Mouse (Mus musculus): ENCODE results near the gene Unc13d.

The Unc13d gene

GRCm38 (mm10) chr11:116077446-116078204 lies at the start of gene Unc13d:
TSS of gene Unc13d (minus strand) at chr11:116077961.
- 62% methylated on average over 22 of the region's 22 CpGs for WGBS

DNA sequence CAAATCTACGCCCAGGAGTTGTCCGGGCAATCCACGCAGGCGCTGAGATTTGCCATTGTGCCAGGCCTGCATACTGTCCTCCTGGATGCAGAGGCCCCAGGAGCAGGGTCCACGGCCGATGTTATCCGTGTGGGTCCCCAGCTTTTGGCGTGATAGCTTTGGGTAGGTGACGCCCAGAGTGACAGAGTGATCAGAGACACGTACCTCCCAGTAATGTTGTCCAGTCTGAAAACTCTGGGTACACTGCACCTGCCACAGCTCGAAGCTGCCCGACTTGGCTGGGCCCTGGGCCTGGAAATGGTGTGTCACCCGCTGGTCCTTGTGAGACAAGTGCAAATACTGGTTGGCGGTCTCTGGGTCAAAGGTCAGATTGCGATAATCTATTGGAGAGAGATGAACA lies 48.5 kb upstream of the Unc13d start:
- 96% methylated on average over 15 of the region's 15 CpGs for WGBS

GRCm38 (mm10) chr11:116121731-116122245 lies 44.0 kb upstream of the Unc13d start:
- WGBS: 79% methylated on average over 8 of the region's 8 CpGs

GRCm38 (mm10) chr11:116117241-116117640 lies 39.5 kb upstream of the Unc13d start:
- WGBS: 86% methylated on average over 12 of the region's 12 CpGs

DNA sequence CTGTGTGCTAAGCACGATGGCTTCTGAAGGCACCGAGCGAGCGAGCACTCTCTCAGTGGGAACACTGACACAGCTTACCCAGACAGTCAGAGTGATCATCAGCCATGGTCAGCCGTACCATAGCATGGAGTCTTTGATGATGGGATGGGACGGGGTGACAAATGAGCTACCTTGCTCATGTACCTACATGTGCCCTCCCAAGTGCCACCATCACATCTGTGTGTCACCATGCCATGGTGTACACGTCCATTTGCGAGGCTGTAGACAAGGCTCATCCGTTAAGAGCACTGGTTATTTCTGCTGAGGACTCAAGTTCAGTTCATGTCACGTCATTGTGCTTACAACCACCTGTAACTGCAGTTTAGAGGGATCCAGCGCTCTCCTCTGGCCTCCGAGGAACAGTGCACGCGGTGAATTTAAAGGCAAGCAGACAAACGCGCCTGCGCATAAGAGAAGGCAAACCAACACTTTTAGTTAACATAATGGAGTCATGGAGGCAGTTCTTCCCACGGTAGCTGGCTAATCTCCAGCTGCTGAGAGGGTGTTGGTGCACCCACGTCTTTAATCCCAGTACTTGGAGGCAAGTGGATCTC lies 33.9 kb upstream of the Unc13d start:
- WGBS: 84% methylated on average over 19 of the region's 19 CpGs

- WGBS: 84% methylated on average over 4 of the region's 4 CpGs
These were observed 33.3 kb upstream of the Unc13d start for GRCm38 (mm10) chr11:116111067-116111466.

- WGBS: 41% methylated on average over 10 of the region's 10 CpGs
These were observed 32.8 kb upstream of the Unc13d start for GRCm38 (mm10) chr11:116110540-116110939.

DNA sequence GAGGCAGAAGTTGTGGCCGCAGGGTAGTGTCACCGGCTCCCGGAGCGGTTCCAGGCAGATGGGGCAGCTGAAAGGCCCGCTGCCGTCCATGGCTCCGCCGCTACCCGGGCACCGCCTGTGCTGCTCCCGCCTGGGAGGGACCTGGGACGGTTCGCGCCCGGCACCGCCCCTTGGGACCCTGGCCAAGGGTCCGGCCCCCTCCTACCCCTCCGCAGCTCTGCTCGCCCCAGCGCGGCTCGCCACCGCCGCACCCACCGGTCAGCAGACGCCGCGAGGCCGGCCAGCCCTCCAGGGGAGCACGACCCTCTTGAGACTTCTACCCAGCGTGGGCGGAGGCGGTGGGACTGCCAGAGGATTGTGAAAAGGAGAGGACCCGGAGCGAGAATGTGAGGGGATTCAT lies 32.4 kb upstream of the Unc13d start:
- WGBS: 2% methylated on average over 35 of the region's 35 CpGs

DNA sequence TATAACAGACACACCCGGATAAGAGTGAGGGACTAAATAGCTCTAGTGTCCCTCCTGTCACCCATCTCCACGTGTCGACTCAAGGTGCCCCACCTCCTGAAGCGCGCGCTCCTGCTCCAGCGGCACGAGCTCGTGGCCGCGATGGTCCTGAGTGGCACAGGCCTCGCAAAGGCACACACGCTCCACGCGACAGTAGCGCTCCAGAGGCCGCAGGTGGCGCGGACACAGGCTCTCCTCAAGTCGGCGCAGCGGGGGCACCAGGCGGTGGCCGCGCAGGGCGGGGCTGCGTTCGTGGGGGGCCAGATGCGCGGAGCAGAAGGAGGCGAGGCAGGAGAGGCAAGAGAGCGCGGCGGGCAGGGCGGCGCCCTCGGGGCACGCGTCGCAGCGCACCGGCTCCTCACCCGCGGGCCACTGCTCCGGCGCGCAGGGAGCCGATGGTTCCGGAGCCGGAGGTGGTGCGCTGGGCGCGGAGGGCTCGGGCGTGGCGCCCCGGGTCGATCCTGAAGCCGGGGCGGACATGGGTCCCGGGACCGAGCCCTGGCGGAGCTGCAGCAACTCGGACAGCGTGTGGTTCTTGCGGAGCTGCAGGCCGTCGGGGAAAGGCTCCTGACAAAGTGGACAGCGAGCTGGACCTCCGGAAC lies 31.8 kb upstream of the Unc13d start:
- WGBS: 2% methylated on average over 65 of the region's 70 CpGs

- 9% methylated on average over 23 of the region's 23 CpGs for WGBS
These were observed 30.8 kb upstream of the Unc13d start for GRCm38 (mm10) chr11:116108464-116109137.

DNA sequence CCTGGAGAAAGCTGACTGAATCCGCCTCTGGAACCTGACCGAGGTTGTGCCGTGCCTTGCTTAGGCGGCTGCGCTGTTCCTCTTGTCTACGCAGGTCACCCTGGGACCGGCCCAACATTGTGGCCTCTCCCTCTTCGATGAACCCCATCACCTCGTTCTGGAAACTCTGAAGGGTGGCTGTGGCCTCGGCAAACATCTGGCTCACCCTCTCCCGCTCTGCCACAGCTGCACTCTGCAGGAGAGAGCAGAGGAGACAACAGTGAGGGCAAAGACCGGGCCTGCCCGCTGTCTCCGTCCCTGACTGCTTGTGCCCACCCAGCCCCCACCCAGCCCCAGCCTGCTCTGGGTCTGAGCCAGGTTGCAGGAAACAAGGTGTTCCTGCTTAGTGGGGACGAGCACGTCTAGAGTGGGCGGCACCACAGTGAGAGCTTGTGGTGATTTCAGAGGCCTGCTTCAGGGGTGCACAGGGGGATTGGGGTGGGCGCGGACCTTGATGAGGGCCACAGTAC lies 30.1 kb upstream of the Unc13d start:
- 38% methylated on average over 19 of the region's 19 CpGs for WGBS

- WGBS: 33% methylated on average over 14 of the region's 14 CpGs
These were observed 29.4 kb upstream of the Unc13d start for GRCm38 (mm10) chr11:116106963-116107776.

- WGBS: 57% methylated on average over 32 of the region's 32 CpGs
These were observed 28.6 kb upstream of the Unc13d start for GRCm38 (mm10) chr11:116106154-116106962.

DNA sequence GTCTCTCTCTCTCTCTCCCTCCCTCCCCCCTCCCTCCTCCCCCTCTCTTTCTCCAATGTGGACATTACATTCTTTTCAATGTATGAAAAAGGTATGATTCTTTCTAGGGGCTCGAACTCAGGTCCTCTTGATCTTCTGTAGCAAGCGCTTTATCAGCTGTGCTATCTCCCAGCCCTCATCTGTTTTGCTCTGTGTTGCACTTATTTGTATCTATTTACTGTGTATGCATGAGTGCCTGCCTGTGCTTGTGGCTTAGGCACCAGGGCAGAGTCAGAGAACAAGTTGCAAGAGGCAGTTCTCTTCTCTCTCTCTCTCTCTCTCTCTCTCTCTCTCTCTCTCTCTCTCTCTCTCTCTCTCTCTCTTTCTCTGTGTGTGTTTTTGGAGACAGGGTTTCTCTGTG lies 27.3 kb upstream of the Unc13d start:
- 97% methylated on average over 2 of the region's 2 CpGs for WGBS

GRCm38 (mm10) chr11:116104006-116104646 lies 26.4 kb upstream of the Unc13d start:
- 27% methylated on average over 14 of the region's 14 CpGs for WGBS

GRCm38 (mm10) chr11:116103572-116103971 lies 25.8 kb upstream of the Unc13d start:
- 44% methylated on average over 12 of the region's 12 CpGs for WGBS

GRCm38 (mm10) chr11:116102472-116102871 lies 24.7 kb upstream of the Unc13d start:
- 60% methylated on average over 3 of the region's 4 CpGs for WGBS

DNA sequence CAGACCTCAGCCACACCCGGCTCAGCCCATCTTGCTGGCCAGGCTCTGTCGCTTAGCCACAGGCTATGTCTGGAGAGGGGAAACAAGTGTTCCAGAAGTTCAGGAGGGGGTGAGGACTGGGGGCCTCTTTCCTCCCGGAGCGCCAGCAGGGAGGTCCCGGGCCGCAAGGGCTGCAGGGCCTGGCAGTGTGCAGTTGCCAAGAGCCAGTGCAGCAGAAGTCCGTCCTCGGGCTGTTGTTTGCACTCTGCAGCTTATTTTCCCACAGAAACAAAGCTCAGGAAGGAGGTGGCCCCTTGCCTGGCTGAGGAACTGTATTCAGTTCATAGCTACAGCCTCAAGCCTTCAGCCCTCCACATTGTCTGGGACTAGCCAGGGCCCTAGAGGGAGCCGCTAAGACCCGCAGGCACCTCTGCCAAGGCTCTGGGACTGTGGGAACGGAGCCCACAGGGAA lies 24.2 kb upstream of the Unc13d start:
- 53% methylated on average over 11 of the region's 11 CpGs for WGBS

GRCm38 (mm10) chr11:116100839-116101238 lies 23.1 kb upstream of the Unc13d start:
- WGBS: 87% methylated on average over 7 of the region's 7 CpGs

DNA sequence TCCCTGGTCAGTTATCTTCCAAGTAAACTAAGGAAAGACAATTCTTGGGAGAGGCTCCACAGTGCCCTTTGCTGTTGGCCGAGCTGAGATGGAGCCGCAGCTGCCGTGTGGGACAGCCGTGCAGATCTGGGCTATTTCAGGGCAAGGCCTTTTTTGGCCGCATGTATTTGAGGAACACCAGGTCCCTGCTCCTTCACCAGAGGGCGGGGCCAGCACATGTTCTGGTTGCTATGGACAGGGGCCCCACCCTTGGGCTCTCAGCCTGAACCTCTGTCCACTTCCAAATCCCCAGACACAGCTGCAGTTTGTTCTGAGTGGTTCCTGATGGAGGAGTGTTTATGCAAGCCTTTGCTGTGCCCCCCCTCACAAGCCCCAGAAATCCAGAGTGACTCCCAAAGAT lies 22.6 kb upstream of the Unc13d start:
- WGBS: 64% methylated on average over 6 of the region's 6 CpGs
